Mouse (Mus musculus) ovary, postnatal 36 days (tissue): Measurements from ENCODE around the gene Mob3c.

Experiments used
- DNase-seq: peaks from one replicate; pipeline ENCODE4 v3.0.0; 2022; ENCODE audit warnings: low spot score, mixed read lengths

Mob3c gene

DNA sequence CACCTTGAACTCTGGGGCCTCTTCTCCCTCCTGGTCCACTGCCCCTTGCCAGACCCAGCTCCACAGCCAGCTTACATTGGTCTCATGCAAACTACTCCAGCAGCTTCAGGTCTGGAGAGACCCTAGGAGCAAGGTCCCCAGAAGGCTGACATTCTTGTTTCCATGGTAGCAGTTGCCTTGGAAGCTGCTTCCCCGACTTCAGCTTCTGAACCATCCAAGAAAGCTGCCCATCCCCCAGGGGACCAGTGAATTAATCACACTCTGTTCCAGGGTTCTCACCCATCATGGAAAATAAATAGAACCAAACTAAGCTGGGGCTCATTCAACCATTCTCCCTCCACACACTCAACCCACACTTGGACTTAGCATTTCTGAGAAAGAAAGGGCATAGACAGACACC lies 53.3 kb downstream of the Mob3c start:
- no peak for DNase-seq

DNA sequence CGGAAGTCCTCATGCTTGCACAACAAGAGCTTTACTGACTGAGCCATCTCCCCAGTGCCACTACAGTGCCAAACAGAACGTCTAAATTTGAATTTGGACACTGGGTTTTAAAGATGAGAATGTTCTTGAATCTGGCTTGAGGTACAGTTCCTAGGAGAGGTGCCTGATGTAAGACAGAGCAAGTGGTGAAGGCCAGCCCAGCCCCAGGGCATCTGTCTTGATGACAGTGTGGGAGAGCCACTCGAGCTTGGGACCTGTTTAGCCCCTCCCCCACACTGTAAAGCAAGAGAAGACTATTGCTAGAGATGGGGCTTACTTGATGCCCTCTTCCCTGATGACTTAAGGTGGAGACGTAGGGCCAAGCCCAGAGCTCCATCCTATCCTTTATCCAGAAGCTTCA lies 54.3 kb downstream of the Mob3c start:
- DNase-seq: no peak

DNA sequence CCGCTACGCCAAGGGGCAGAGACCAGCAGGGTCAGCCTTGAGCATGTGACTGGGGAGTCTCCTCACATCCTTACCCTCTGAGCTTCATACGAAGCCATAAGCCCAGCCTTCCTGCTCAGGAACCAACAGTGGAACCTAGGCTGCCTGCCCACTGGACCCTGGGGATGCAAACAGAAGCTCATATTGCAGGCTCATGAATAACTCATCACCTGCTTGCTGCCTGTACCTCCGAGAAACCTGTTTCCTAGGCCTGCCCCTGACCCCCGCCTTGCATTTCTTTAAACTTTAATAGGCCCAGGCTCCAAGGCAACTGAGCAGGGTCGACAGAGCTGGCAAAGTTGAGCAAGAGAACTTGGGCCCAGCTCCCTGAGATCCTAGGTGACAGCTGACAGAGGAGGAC lies 56.1 kb downstream of the Mob3c start, which contains the start of gene Kncn:
TSS of gene Kncn (plus strand) at position 379 of the 400 bp plus-strand sequence.
- DNase-seq: no peak
